In genomic region chr19:23125227-23126150, GRCm38 (mm10) we compare ENCODE assay signal across 20 mouse cellular contexts. TPM values are rescaled to one million over a fixed set of nuclear protein-coding genes. Genes with fewer than 3 reads are reported as not detected.
DNase-seq lines count a peak whose midpoint lies in the region; ATAC-seq and TF ChIP-seq lines count a peak whose summit lies in the region.
"Had no signal": no experiment of that assay in that cellular context is flagged by ENCODE, and none has a peak within 500 bp of the region (broad histone marks: within the 10 kb centered on the region; RNA-seq: fewer than 3 reads in every experiment).

No protein-coding gene starts in this region.

- no peak for TF ChIP-seq CTCF in gastrocnemius, adult 2 months (IDR thresholded peaks at IDR 0.05)
- no peak for TF ChIP-seq CTCF in liver, adult 2 months (IDR thresholded peaks at IDR 0.05; ENCODE audit: low read depth, low read length)
- TF ChIP-seq CTCF in stomach, postnatal 0 days (IDR thresholded peaks at IDR 0.05; ENCODE audit: low read depth), result no peak

- no peaks in the 10 kb centered on the region for H3K36me3 ChIP-seq in liver, adult 2 months (ENCODE audit: control insufficient read depth, insufficient read depth, low read length)
- H3K36me3 ChIP-seq in liver, embryonic 11.5 days (ENCODE audit: control insufficient read depth, insufficient read depth, low read length), result no peaks in the 10 kb centered on the region
- no peaks in the 10 kb centered on the region for H3K36me3 ChIP-seq in stomach, postnatal 0 days (ENCODE audit: control insufficient read depth, insufficient read depth, low read length)
- H3K36me3 ChIP-seq: embryonic facial prominence, embryonic 13.5 days; hindbrain, embryonic 15.5 days; limb, embryonic 12.5 days; liver, embryonic 15.5 days had no signal

- no peak for TF ChIP-seq POLR2A in liver, adult 2 months (IDR thresholded peaks at IDR 0.05; ENCODE audit: extremely low read depth, insufficient read depth, low read length)

- H3K9ac ChIP-seq in liver, adult 2 months (ENCODE audit: low read depth, low read length), result peak overlapping the region; percentile 10
- no peak overlapping the region for H3K9ac ChIP-seq in liver, embryonic 11.5 days (ENCODE audit: low read depth, low read length)
- no peak overlapping the region for H3K9ac ChIP-seq in stomach, postnatal 0 days (ENCODE audit: low read length)
- H3K9ac ChIP-seq: embryonic facial prominence, embryonic 13.5 days; hindbrain, embryonic 15.5 days; limb, embryonic 12.5 days; liver, embryonic 15.5 days had no signal

- intact Hi-C loops in gastrocnemius, adult 2 months (cut with DNase I), result no loop called here
- intact Hi-C loops in gastrocnemius, postnatal 14 days (cut with DNase I; ENCODE audit: low total_unique reads), result no loop called here

- no peak for ATAC-seq in liver, embryonic 11.5 days (replicated peaks; ENCODE audit: low FRiP score)
- ATAC-seq in stomach, postnatal 0 days (ENCODE audit: low FRiP score, low TSS enrichment), result no peak
- ATAC-seq: intestine, embryonic 16.5 days; midbrain, embryonic 16.5 days had no signal

- H3K4me2 ChIP-seq in liver, embryonic 11.5 days, result no peak overlapping the region
- H3K4me2 ChIP-seq in stomach, postnatal 0 days (replicated peaks; ENCODE audit: low read depth), result no peak overlapping the region
- H3K4me2 ChIP-seq: embryonic facial prominence, embryonic 13.5 days; hindbrain, embryonic 15.5 days; limb, embryonic 12.5 days; liver, embryonic 15.5 days had no signal

- no peaks in the 10 kb centered on the region for H3K27me3 ChIP-seq in liver, adult 2 months (ENCODE audit: control insufficient read depth, insufficient read depth, low read length)
- no peaks in the 10 kb centered on the region for H3K27me3 ChIP-seq in liver, embryonic 11.5 days (replicated peaks; ENCODE audit: control insufficient read depth, insufficient read depth, low read length)
- no peaks in the 10 kb centered on the region for H3K27me3 ChIP-seq in stomach, postnatal 0 days (ENCODE audit: control insufficient read depth, insufficient read depth, low read length)
- H3K27me3 ChIP-seq: CH12.LX; embryonic facial prominence, embryonic 13.5 days; hindbrain, embryonic 15.5 days; liver, embryonic 15.5 days had no signal

- no peak for DNase-seq in gastrocnemius, adult 2 months
- no peak for DNase-seq in gastrocnemius, postnatal 14 days
- peak; percentile 92 for DNase-seq in liver, adult 2 months (ENCODE audit: extremely low read depth, low read depth, low spot score)
- no peak for DNase-seq in liver, embryonic 11.5 days (ENCODE audit: low spot score)
- DNase-seq in heart, postnatal 4 days, result peak; percentile 29
- DNase-seq in stomach, postnatal 0 days (ENCODE audit: low spot score), result no peak
- DNase-seq in right cerebral cortex, adult 18-20 months, result no peak
- DNase-seq in right cerebral cortex, postnatal 25 days, result no peak
- DNase-seq: adrenal gland, postnatal 14 days; cerebellum, adult 2 months; gastrocnemius, postnatal 10 days; kidney, postnatal 36 days; thymus, postnatal 25 days had no signal

- H3K79me2 ChIP-seq in liver, adult 2 months (ENCODE audit: control insufficient read depth, insufficient read depth, low read length), result no peaks in the 10 kb centered on the region

- TF ChIP-seq EP300 in stomach, postnatal 0 days (optimal IDR thresholded peaks at IDR 0.05), result no peak

- no peak overlapping the region for H3K4me3 ChIP-seq in gastrocnemius, adult 2 months
- H3K4me3 ChIP-seq in liver, adult 2 months (ENCODE audit: insufficient read depth, low read depth, low read length), result no peak overlapping the region
- H3K4me3 ChIP-seq in liver, embryonic 11.5 days (ENCODE audit: low read depth, low read length), result no peak overlapping the region
- H3K4me3 ChIP-seq in stomach, postnatal 0 days (ENCODE audit: low read depth, low read length), result no peak overlapping the region
- H3K4me3 ChIP-seq: embryonic facial prominence, embryonic 13.5 days; hindbrain, embryonic 15.5 days; limb, embryonic 12.5 days; liver, embryonic 15.5 days had no signal

- H3K27ac ChIP-seq in gastrocnemius, adult 2 months, result peak overlapping the region; percentile 76
- peak overlapping the region; percentile 78 for H3K27ac ChIP-seq in liver, adult 2 months (replicated peaks; ENCODE audit: insufficient read depth, low read depth, low read length)
- no peak overlapping the region for H3K27ac ChIP-seq in liver, embryonic 11.5 days (ENCODE audit: low read depth, low read length)
- H3K27ac ChIP-seq in stomach, postnatal 0 days (replicated peaks), result 0 out of 2 replicates have a peak overlapping the region, but pooled peaks have one; percentile 18
- H3K27ac ChIP-seq: embryonic facial prominence, embryonic 13.5 days; hindbrain, embryonic 15.5 days; limb, embryonic 12.5 days; liver, embryonic 15.5 days had no signal

- 39% methylated on average over 9 of the region's 9 CpGs for WGBS in liver, adult 2 months
- 54% methylated on average over 9 of the region's 9 CpGs for WGBS in liver, embryonic 11.5 days
- WGBS in stomach, postnatal 0 days, result 64% methylated on average over 9 of the region's 9 CpGs

- H3K4me1 ChIP-seq in liver, adult 2 months (ENCODE audit: control insufficient read depth, insufficient read depth, low read length), result peaks cover 10% of the 10 kb centered on the region
- H3K4me1 ChIP-seq in liver, embryonic 11.5 days (replicated peaks; ENCODE audit: control insufficient read depth, insufficient read depth, low read length), result no peaks in the 10 kb centered on the region; the same call in 1 of the 2 replicates
- no peaks in the 10 kb centered on the region for H3K4me1 ChIP-seq in stomach, postnatal 0 days (replicated peaks; ENCODE audit: control insufficient read depth, insufficient read depth)
- H3K4me1 ChIP-seq: embryonic facial prominence, embryonic 13.5 days; hindbrain, embryonic 15.5 days; limb, embryonic 12.5 days had no signal

- no peaks in the 10 kb centered on the region for H3K9me3 ChIP-seq in liver, embryonic 11.5 days (ENCODE audit: control insufficient read depth, low read length)
- no peaks in the 10 kb centered on the region for H3K9me3 ChIP-seq in stomach, postnatal 0 days (ENCODE audit: control insufficient read depth, low read length)
- H3K9me3 ChIP-seq: embryonic facial prominence, embryonic 13.5 days; hindbrain, embryonic 15.5 days; limb, embryonic 12.5 days; liver, embryonic 15.5 days had no signal

RNA-seq across cellular contexts. Expression of gene Klf9, which starts 15.5 kb away (rescaled TPM):
- 100 to 1,000 TPM; 144 to 162 TPM for total RNA-seq in gastrocnemius, adult 2 months (2021)
- 100 to 1,000 TPM in 1 of 2 experiments, 10 to 100 TPM in 1; 80.5 to 128 TPM for total RNA-seq in gastrocnemius, postnatal 14 days (2021)
- 75.0 and 81.6 TPM in 2 replicates for total RNA-seq in liver, adult 2 months (2014; rRNA removed)
- 32.4 and 32.7 TPM in 2 replicates for polyA plus RNA-seq in liver, adult 2 months (2012; rRNA removed)
- polyA plus RNA-seq in liver, embryonic 11.5 days (2014; fragmentation: Nextera tagmentation; extraction: Ambion mirVana), result 2.3 and 2.8 TPM in 2 replicates
- 10 to 100 TPM; 26.9 to 27.3 TPM for total RNA-seq in heart, postnatal 4 days (2021)
- 11.3 and 17.4 TPM in 2 replicates for polyA plus RNA-seq in stomach, postnatal 0 days (2015; fragmentation: Nextera tagmentation; extraction: Ambion mirVana)
- total RNA-seq: CH12.LX had no signal

Comparison
In these comparisons a context has a peak if more than half of its experiments do, and no peak if none do; other contexts are left out.
1. DNase-seq: peak in liver, adult 2 months (single experiment) and heart, postnatal 4 days (single experiment); none in gastrocnemius, adult 2 months (single experiment), gastrocnemius, postnatal 14 days (single experiment), liver, embryonic 11.5 days (single experiment), stomach, postnatal 0 days (single experiment), right cerebral cortex, adult 18-20 months (single experiment) and right cerebral cortex, postnatal 25 days (single experiment).